Mouse (Mus musculus): ENCODE measurements at regions not wholly inside any gene's neighbourhood (a gene's known extent, or its start where the extent isn't known, plus 50 kb on each side); places are given as distances from the start of the nearest gene placed in this dataset.

GRCm38 (mm10) chr2:92727241-92727640, 127.7 kb downstream of the Chst1 start:
- TF ChIP-seq CTCF (IDR thresholded peaks at IDR 0.05 in 2 of 3, conservative IDR thresholded peaks at IDR 0.05 in 1 of 3; ENCODE audit: control insufficient read depth in 1 of 3, insufficient read depth in 1 of 3, low read depth in 2 of 3, low read length in 3 of 3, poor library complexity in 1 of 3, severe bottlenecking in 1 of 3), result no peak
- no peak for TF ChIP-seq KAT2A (conservative IDR thresholded peaks at IDR 0.05; ENCODE audit: low read depth, low read length)
- no peak for TF ChIP-seq POLR2A (IDR thresholded peaks at IDR 0.05; ENCODE audit: control insufficient read depth in 1 of 2, insufficient read depth in 1 of 2, low read depth in 1 of 2, low read length in 2 of 2, poor library complexity in 1 of 2)
- no peak for TF ChIP-seq SIN3A (IDR thresholded peaks at IDR 0.05; ENCODE audit: low read length)
- no peak for TF ChIP-seq USF1 (IDR thresholded peaks at IDR 0.05; ENCODE audit: low read depth, low read length)
